Mouse (Mus musculus): ENCODE measurements around the gene Pik3c2g. TPM values are rescaled to one million over a fixed set of nuclear protein-coding genes. Genes with fewer than 3 reads are reported as not detected.

Pik3c2g gene
- polyA plus RNA-seq, 1 experiment from 2014 or later, result 0.09 TPM

GRCm38 (mm10) chr6:139780028-139780427, 193.0 kb downstream of the Pik3c2g start:
- Histone ChIP-seq H3K4me1 (no peaks in the 10 kb centered on the region), H3K36me3 (ENCODE audit: poor library complexity, severe bottlenecking) (no peaks in the 10 kb centered on the region), H3K4me2 (no peak overlapping the region), H3K9me3 (replicated peaks) (no peaks in the 10 kb centered on the region), H3K9ac (no peak overlapping the region), H3K4me3 (no peak overlapping the region), H3K27ac (no peak overlapping the region), H3K27me3 (no peaks in the 10 kb centered on the region)
- 66% methylated on average over 2 of the region's 2 CpGs for WGBS
- ATAC-seq, result no peak

- Histone ChIP-seq H3K9ac (no peak overlapping the region), H3K4me1 (no peaks in the 10 kb centered on the region), H3K4me3 (no peak overlapping the region), H3K9me3 (replicated peaks) (no peaks in the 10 kb centered on the region), H3K27ac (no peak overlapping the region), H3K27me3 (no peaks in the 10 kb centered on the region; the same call in 1 of the 2 replicates), H3K36me3 (ENCODE audit: poor library complexity, severe bottlenecking) (no peaks in the 10 kb centered on the region), H3K4me2 (no peak overlapping the region)
- ATAC-seq, result no peak
- 74% methylated on average over 4 of the region's 4 CpGs for WGBS
Observed at GRCm38 (mm10) chr6:139789479-139789878, 202.5 kb downstream of the Pik3c2g start.

GRCm38 (mm10) chr6:139799541-139800226, 212.7 kb downstream of the Pik3c2g start:
- Histone ChIP-seq H3K9me3 (replicated peaks) (no peaks in the 10 kb centered on the region), H3K36me3 (ENCODE audit: poor library complexity, severe bottlenecking) (no peaks in the 10 kb centered on the region), H3K4me3 (no peak overlapping the region), H3K27ac (no peak overlapping the region), H3K4me1 (peaks cover 12% of the 10 kb centered on the region; the same call in 1 of the 2 replicates), H3K27me3 (peaks cover 34% of the 10 kb centered on the region), H3K4me2 (no peak overlapping the region), H3K9ac (no peak overlapping the region)
- ATAC-seq, result peak; percentile 74
- 44% methylated on average over 8 of the region's 8 CpGs for WGBS

- Histone ChIP-seq H3K36me3 (ENCODE audit: poor library complexity, severe bottlenecking) (no peaks in the 10 kb centered on the region), H3K9ac (no peak overlapping the region), H3K9me3 (replicated peaks) (no peaks in the 10 kb centered on the region), H3K4me1 (no peaks in the 10 kb centered on the region), H3K4me2 (no peak overlapping the region), H3K27me3 (no peaks in the 10 kb centered on the region), H3K4me3 (no peak overlapping the region), H3K27ac (no peak overlapping the region)
- 87% methylated on average over 8 of the region's 8 CpGs for WGBS
- ATAC-seq, result no peak
Observed at GRCm38 (mm10) chr6:139821916-139822315, 234.9 kb downstream of the Pik3c2g start.

GRCm38 (mm10) chr6:139838239-139838638, 251.2 kb downstream of the Pik3c2g start:
- WGBS, result 80% methylated on average over 6 of the region's 6 CpGs
- Histone ChIP-seq H3K4me2 (no peak overlapping the region), H3K9ac (no peak overlapping the region), H3K36me3 (ENCODE audit: poor library complexity, severe bottlenecking) (no peaks in the 10 kb centered on the region), H3K4me1 (no peaks in the 10 kb centered on the region), H3K4me3 (no peak overlapping the region), H3K9me3 (replicated peaks) (no peaks in the 10 kb centered on the region), H3K27ac (no peak overlapping the region; the same call in 1 of the 2 replicates), H3K27me3 (no peaks in the 10 kb centered on the region)
- ATAC-seq, result peak; percentile 68

- 83% methylated on average over 3 of the region's 3 CpGs for WGBS
- no peaks in the 10 kb centered on the region for H3K36me3 ChIP-seq (ENCODE audit: poor library complexity, severe bottlenecking)
- no peak overlapping the region for H3K9ac ChIP-seq
- ATAC-seq, result peak; percentile 70
- H3K27me3 ChIP-seq, result no peaks in the 10 kb centered on the region
- no peak overlapping the region for H3K4me3 ChIP-seq
- H3K4me2 ChIP-seq, result no peak overlapping the region
- no peaks in the 10 kb centered on the region for H3K4me1 ChIP-seq
- no peaks in the 10 kb centered on the region for H3K9me3 ChIP-seq (replicated peaks)
- H3K27ac ChIP-seq, result no peak overlapping the region
Observed at GRCm38 (mm10) chr6:139838713-139839112, 251.7 kb downstream of the Pik3c2g start.

- Histone ChIP-seq H3K36me3 (ENCODE audit: poor library complexity, severe bottlenecking) (no peaks in the 10 kb centered on the region), H3K4me2 (no peak overlapping the region), H3K4me1 (no peaks in the 10 kb centered on the region), H3K27me3 (no peaks in the 10 kb centered on the region), H3K9me3 (replicated peaks) (no peaks in the 10 kb centered on the region), H3K27ac (no peak overlapping the region), H3K9ac (no peak overlapping the region), H3K4me3 (no peak overlapping the region)
- ATAC-seq, result no peak
- WGBS, result 75% methylated on average over 7 of the region's 7 CpGs
Observed at GRCm38 (mm10) chr6:139839907-139840306, 252.9 kb downstream of the Pik3c2g start.

- Histone ChIP-seq H3K9me3 (replicated peaks) (no peaks in the 10 kb centered on the region), H3K27me3 (no peaks in the 10 kb centered on the region), H3K4me2 (no peak overlapping the region), H3K4me3 (no peak overlapping the region), H3K36me3 (ENCODE audit: poor library complexity, severe bottlenecking) (no peaks in the 10 kb centered on the region), H3K9ac (no peak overlapping the region), H3K27ac (no peak overlapping the region), H3K4me1 (no peaks in the 10 kb centered on the region)
- WGBS, result 95% methylated on average over 8 of the region's 8 CpGs
- no peak for ATAC-seq
Observed at GRCm38 (mm10) chr6:139841272-139841671, 254.3 kb downstream of the Pik3c2g start.

GRCm38 (mm10) chr6:139842626-139843025, 255.6 kb downstream of the Pik3c2g start:
- Histone ChIP-seq H3K4me2 (no peak overlapping the region), H3K9ac (no peak overlapping the region), H3K36me3 (ENCODE audit: poor library complexity, severe bottlenecking) (no peaks in the 10 kb centered on the region), H3K4me3 (no peak overlapping the region), H3K27ac (no peak overlapping the region), H3K27me3 (no peaks in the 10 kb centered on the region), H3K9me3 (replicated peaks) (no peaks in the 10 kb centered on the region), H3K4me1 (no peaks in the 10 kb centered on the region)
- ATAC-seq, result no peak; the same call in 1 of the 2 replicates
- 93% methylated on average over 1 of the region's 1 CpGs for WGBS

GRCm38 (mm10) chr6:139843531-139843930, 256.5 kb downstream of the Pik3c2g start:
- Histone ChIP-seq H3K27me3 (no peaks in the 10 kb centered on the region), H3K9ac (no peak overlapping the region), H3K4me1 (no peaks in the 10 kb centered on the region), H3K27ac (no peak overlapping the region), H3K36me3 (ENCODE audit: poor library complexity, severe bottlenecking) (no peaks in the 10 kb centered on the region), H3K9me3 (replicated peaks) (no peaks in the 10 kb centered on the region), H3K4me2 (no peak overlapping the region), H3K4me3 (no peak overlapping the region)
- ATAC-seq, result no peak
- WGBS, result 35% methylated on average over 4 of the region's 4 CpGs

- Histone ChIP-seq H3K4me2 (no peak overlapping the region), H3K4me1 (no peaks in the 10 kb centered on the region), H3K9me3 (replicated peaks) (no peaks in the 10 kb centered on the region), H3K36me3 (ENCODE audit: poor library complexity, severe bottlenecking) (no peaks in the 10 kb centered on the region), H3K9ac (no peak overlapping the region), H3K27ac (no peak overlapping the region), H3K4me3 (no peak overlapping the region), H3K27me3 (no peaks in the 10 kb centered on the region)
- ATAC-seq, result no peak
- 83% methylated on average over 7 of the region's 7 CpGs for WGBS
Observed at GRCm38 (mm10) chr6:139846889-139847544, 260.0 kb downstream of the Pik3c2g start.

- WGBS, result 88% methylated on average over 3 of the region's 3 CpGs
Observed at GRCm38 (mm10) chr6:139849931-139850330, 262.9 kb downstream of the Pik3c2g start.

More at GRCm38 (mm10) chr6:139849931-139850330, 262.9 kb downstream of the Pik3c2g start:
- Histone ChIP-seq H3K27me3 (no peaks in the 10 kb centered on the region), H3K4me2 (no peak overlapping the region), H3K36me3 (ENCODE audit: poor library complexity, severe bottlenecking) (no peaks in the 10 kb centered on the region), H3K27ac (no peak overlapping the region), H3K9me3 (replicated peaks) (no peaks in the 10 kb centered on the region), H3K4me1 (no peaks in the 10 kb centered on the region), H3K9ac (no peak overlapping the region), H3K4me3 (no peak overlapping the region)
- no peak for ATAC-seq

Data from forebrain, embryonic 13.5 days (tissue).